Mouse (Mus musculus) MEL (cell line): ENCODE data around the gene Caprin1. TPM values are rescaled to one million over a fixed set of nuclear protein-coding genes. Genes with fewer than 3 reads are reported as not detected.

Experiments
- DNase-seq: peaks from one replicate; pipeline ENCODE4 v3.0.0; 2011; ENCODE audit warnings: low read depth, low spot score
- H3K27ac ChIP-seq: 2 replicates; pipeline ENCODE4 v1.5.1; 2012; ENCODE audit warnings: low read depth, mild to moderate bottlenecking, control low read depth, low read length, moderate library complexity; ENCODE audit not compliant: control insufficient read depth
- H3K27me3 ChIP-seq, 2 experiments: fragments of 150-350 bp in 1 of 2; sonication (generic) in 1 of 2; 2 replicates each; pipeline ENCODE4 v1.6.1; 2012; ENCODE audit warnings: low read length in 2 of 2, mild to moderate bottlenecking in 2 of 2, improper control_type of control experiment in 1 of 2, moderate library complexity in 1 of 2; ENCODE audit not compliant: insufficient read depth in 2 of 2, control insufficient read depth in 1 of 2
- H3K36me3 ChIP-seq, 2 experiments: 2 replicates each; pipeline ENCODE4 v1.6.1; 2012 to 2014; ENCODE audit warnings: low read length in 2 of 2, improper control_type of control experiment in 1 of 2, inconsistent platforms in 1 of 2, mild to moderate bottlenecking in 1 of 2; ENCODE audit not compliant: insufficient read depth in 2 of 2, control insufficient read depth in 1 of 2
- H3K4me1 ChIP-seq, 2 experiments: fragments of 150-350 bp in 1 of 2; sonication (generic) in 1 of 2; 2 replicates each; pipeline ENCODE4 v1.6.1; 2012; ENCODE audit warnings: low read length in 2 of 2, improper control_type of control experiment in 1 of 2, mild to moderate bottlenecking in 1 of 2; ENCODE audit not compliant: insufficient read depth in 2 of 2, control insufficient read depth in 1 of 2
- H3K4me3 ChIP-seq, 2 experiments: fragments of 150-350 bp in 1 of 2; sonication (generic) in 1 of 2; 2 replicates each; pipeline ENCODE4 v1.5.1; 2012; ENCODE audit warnings: low read depth in 2 of 2, low read length in 2 of 2, mild to moderate bottlenecking in 2 of 2, moderate library complexity in 2 of 2, control low read depth in 1 of 2, improper control_type of control experiment in 1 of 2; ENCODE audit not compliant: control insufficient read depth in 1 of 2, insufficient read depth in 1 of 2
- H3K79me2 ChIP-seq: 2 replicates; pipeline ENCODE4 v1.6.1; 2012; ENCODE audit warnings: mild to moderate bottlenecking, low read length, moderate library complexity; ENCODE audit not compliant: control insufficient read depth, poor library complexity, insufficient read depth
- H3K9ac ChIP-seq: 2 replicates; pipeline ENCODE4 v1.6.1; 2012; ENCODE audit warnings: low read depth, mild to moderate bottlenecking, control low read depth, low read length, moderate library complexity; ENCODE audit not compliant: control insufficient read depth, poor library complexity, severe bottlenecking
- H3K9me3 ChIP-seq: fragments of 150-350 bp; sonication (generic); replicated peaks from 2 replicates; pipeline ENCODE4 v1.6.1; 2012; ENCODE audit warnings: mild to moderate bottlenecking, low read length, improper control_type of control experiment, moderate library complexity; ENCODE audit not compliant: insufficient read depth
- BHLHE40 ChIP-seq: IDR thresholded peaks from 2 replicates; pipeline ENCODE4 v1.6.1; 2012; ENCODE audit warnings: low read depth, mild to moderate bottlenecking, inconsistent platforms, low read length, improper control_type of control experiment, borderline replicate concordance
- E2F4 ChIP-seq: IDR thresholded peaks from 2 replicates; pipeline ENCODE4 v1.6.1; 2011; ENCODE audit warnings: low read depth, low read length, improper control_type of control experiment, borderline replicate concordance
- ELF1 ChIP-seq: IDR thresholded peaks from 2 replicates; pipeline ENCODE4 v1.6.1; 2014; ENCODE audit warnings: low read depth, mild to moderate bottlenecking, inconsistent platforms, low read length, improper control_type of control experiment, moderate library complexity
- EP300 ChIP-seq, 2 experiments: IDR thresholded peaks; 2 replicates each; pipeline ENCODE4 v1.6.1; 2011; ENCODE audit warnings: improper control_type of control experiment in 2 of 2, low read length in 2 of 2, low read depth in 1 of 2, mild to moderate bottlenecking in 1 of 2
- GABPA ChIP-seq: IDR thresholded peaks from 2 replicates; pipeline ENCODE4 v1.6.1; 2012; ENCODE audit warnings: low read depth, mild to moderate bottlenecking, inconsistent platforms, low read length, improper control_type of control experiment, moderate library complexity
- GATA1 ChIP-seq: IDR thresholded peaks from 2 replicates; pipeline ENCODE4 v1.6.1; 2011; ENCODE audit warnings: low read depth, low read length, improper control_type of control experiment
- JUND ChIP-seq: IDR thresholded peaks from 2 replicates; pipeline ENCODE4 v1.6.1; 2011; ENCODE audit warnings: low read depth, mild to moderate bottlenecking, improper control_type of control experiment, low read length
- MAX ChIP-seq: IDR thresholded peaks from 2 replicates; pipeline ENCODE4 v1.6.1; 2011; ENCODE audit warnings: low read length, improper control_type of control experiment
- MAZ ChIP-seq: IDR thresholded peaks from 2 replicates; pipeline ENCODE4 v1.6.1; 2012; ENCODE audit warnings: low read depth, mild to moderate bottlenecking, inconsistent platforms, low read length, improper control_type of control experiment
- MXI1 ChIP-seq: IDR thresholded peaks from 2 replicates; pipeline ENCODE4 v1.6.1; 2011; ENCODE audit warnings: mild to moderate bottlenecking, low read depth, low read length, improper control_type of control experiment
- MYB ChIP-seq: IDR thresholded peaks from 2 replicates; pipeline ENCODE4 v1.6.1; 2011; ENCODE audit warnings: mild to moderate bottlenecking, low read depth, low read length, improper control_type of control experiment
- MYC ChIP-seq: IDR thresholded peaks from 2 replicates; pipeline ENCODE4 v1.6.1; 2011; ENCODE audit warnings: low read depth, mild to moderate bottlenecking, low read length, improper control_type of control experiment, moderate library complexity
- NELFE ChIP-seq: IDR thresholded peaks from 2 replicates; pipeline ENCODE4 v1.6.1; 2011; ENCODE audit warnings: low read depth, low read length, improper control_type of control experiment
- POLR2A ChIP-seq, 2 experiments: IDR thresholded peaks; 2 replicates each; pipeline ENCODE4 v1.6.1; 2011 to 2012; ENCODE audit warnings: low read length in 2 of 2, mild to moderate bottlenecking in 2 of 2, control low read depth in 1 of 2, improper control_type of control experiment in 1 of 2, low read depth in 1 of 2, moderate library complexity in 1 of 2; ENCODE audit not compliant: control insufficient read depth in 1 of 2, insufficient read depth in 1 of 2, poor library complexity in 1 of 2
- POLR2AphosphoS2 ChIP-seq: IDR thresholded peaks from 2 replicates; pipeline ENCODE4 v1.6.1; 2011; ENCODE audit warnings: low read length, improper control_type of control experiment
- POLR2AphosphoS5 ChIP-seq: IDR thresholded peaks from 2 replicates; pipeline ENCODE4 v1.6.1; 2012; ENCODE audit warnings: low read depth, borderline replicate concordance, mild to moderate bottlenecking, inconsistent platforms, low read length, moderate library complexity, mixed read lengths
- RAD21 ChIP-seq: IDR thresholded peaks from 2 replicates; pipeline ENCODE4 v1.6.1; 2011; ENCODE audit warnings: mild to moderate bottlenecking, low read depth, low read length, improper control_type of control experiment
- RCOR1 ChIP-seq: IDR thresholded peaks from 2 replicates; pipeline ENCODE4 v1.6.1; 2012; ENCODE audit warnings: low read depth, mild to moderate bottlenecking, inconsistent platforms, low read length, improper control_type of control experiment
- TAL1 ChIP-seq: IDR thresholded peaks from 2 replicates; pipeline ENCODE4 v1.6.1; 2012; ENCODE audit warnings: mild to moderate bottlenecking, inconsistent platforms, low read length, moderate library complexity, mixed read lengths
- TBP ChIP-seq: IDR thresholded peaks from 2 replicates; pipeline ENCODE4 v1.8.0; 2011; ENCODE audit warnings: low read depth, low read length, improper control_type of control experiment
- UBTF ChIP-seq: IDR thresholded peaks from 2 replicates; pipeline ENCODE4 v1.6.1; 2012; ENCODE audit warnings: low read depth, mild to moderate bottlenecking, inconsistent platforms, low read length, improper control_type of control experiment, moderate library complexity, borderline replicate concordance; ENCODE audit not compliant: insufficient read depth
- USF1 ChIP-seq: IDR thresholded peaks from 2 replicates; pipeline ENCODE4 v1.6.1; 2014; ENCODE audit warnings: low read depth, mild to moderate bottlenecking, inconsistent platforms, low read length, improper control_type of control experiment, moderate library complexity
- USF2 ChIP-seq, 2 experiments: IDR thresholded peaks; 2 replicates each; pipeline ENCODE4 v1.6.1; 2011 to 2012; ENCODE audit warnings: improper control_type of control experiment in 2 of 2, low read length in 2 of 2, borderline replicate concordance in 1 of 2, inconsistent platforms in 1 of 2, low read depth in 1 of 2, mild to moderate bottlenecking in 1 of 2; ENCODE audit not compliant: insufficient read depth in 1 of 2
- ZC3H11A ChIP-seq: IDR thresholded peaks from 2 replicates; pipeline ENCODE4 v1.6.1; 2012; ENCODE audit warnings: low read depth, mild to moderate bottlenecking, inconsistent platforms, low read length, improper control_type of control experiment
- polyA plus RNA-seq, 2 experiments: library from polyadenylated mRNA; stranded (reverse) in 1 of 2; unstranded in 1 of 2; fragments of >175 nt in 1 of 2; fragments of >200 nt in 1 of 2; gene quantifications; 2 replicates each; pipeline versions ENCODE4 v1.2.1 to v1.2.4; 2012; ENCODE audit warnings: low replicate concordance in 2 of 2, low read depth in 1 of 2; ENCODE audit not compliant: insufficient read length in 2 of 2, insufficient read depth in 1 of 2, missing spikeins in 1 of 2
- total RNA-seq: library from RNA; depleted of rRNA; stranded (reverse); fragments of 300-350 nt; gene quantifications from 2 replicates; pipeline ENCODE4 v1.2.3, GENCODE M21; 2012

Caprin1 gene
- total and polyA plus RNA-seq, 3 experiments: 209 to 426 (median 239) TPM

DNA sequence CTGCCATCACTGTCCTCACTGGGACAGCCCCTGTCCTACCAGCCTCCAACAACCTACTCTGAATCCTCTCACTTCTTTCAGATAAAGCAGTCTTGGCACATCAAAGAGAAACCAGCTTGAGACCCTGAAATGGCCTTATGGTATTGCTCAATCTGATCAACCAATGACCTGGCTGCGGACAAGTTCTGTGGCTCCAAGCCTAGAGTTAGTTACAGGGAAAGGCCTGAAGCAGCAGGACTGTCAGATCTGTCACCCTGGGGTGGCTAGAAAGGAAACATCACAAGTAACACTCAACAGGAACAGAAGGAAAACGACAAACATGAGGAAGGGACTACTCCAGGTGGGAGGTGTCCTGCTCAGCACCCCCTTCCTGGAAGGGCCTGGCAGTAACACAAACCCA, 72.9 kb downstream of the Caprin1 start:
- no peaks in the 10 kb centered on the region for H3K4me1 ChIP-seq
- no peak overlapping the region for H3K27ac ChIP-seq
- H3K9me3 ChIP-seq: no peaks in the 10 kb centered on the region
- no peak overlapping the region for H3K9ac ChIP-seq
- DNase-seq: no peak
- no peaks in the 10 kb centered on the region for H3K27me3 ChIP-seq
- no peaks in the 10 kb centered on the region for H3K79me2 ChIP-seq
- TF ChIP-seq NELFE (no peak), JUND (no peak), TBP (no peak), USF1 (no peak), ELF1 (no peak), MXI1 (no peak), UBTF (no peak), ZC3H11A (no peak), RAD21 (no peak), BHLHE40 (no peak)
- H3K36me3 ChIP-seq: peaks cover 0 to 25% of the 10 kb centered on the region in 2 experiments; a peak in 2 of 4 replicates
- no peak overlapping the region for H3K4me3 ChIP-seq

DNA sequence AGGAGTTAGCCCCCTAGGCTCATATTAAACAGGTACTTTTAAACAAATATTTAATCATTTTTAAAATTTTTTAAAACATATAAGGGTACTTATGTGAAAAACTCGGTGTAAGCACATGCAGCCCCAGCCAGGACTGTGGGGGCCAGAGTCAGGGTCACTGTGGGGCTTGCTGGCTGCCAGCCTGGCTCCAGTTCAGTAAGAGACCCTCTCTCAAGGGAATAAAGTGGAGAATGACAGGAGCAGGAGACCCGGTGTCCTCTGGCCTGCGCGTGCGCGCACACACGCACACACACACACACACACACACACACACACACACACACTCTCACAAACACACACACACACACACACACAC, 78.2 kb downstream of the Caprin1 start:
- Histone ChIP-seq H3K4me1 (no peaks in the 10 kb centered on the region), H3K79me2 (no peaks in the 10 kb centered on the region), H3K9me3 (no peaks in the 10 kb centered on the region), H3K9ac (no peak overlapping the region), H3K27ac (no peak overlapping the region), H3K4me3 (no peak overlapping the region), H3K27me3 (no peaks in the 10 kb centered on the region), H3K36me3 (peaks cover 0 to 10% of the 10 kb centered on the region in 2 experiments; a peak in 2 of 4 replicates)
- no peak for TF ChIP-seq E2F4
- no peak for TF ChIP-seq TBP
- TF ChIP-seq USF2 (IDR thresholded peaks at IDR 0.05; ENCODE audit: borderline replicate concordance in 1 of 2, insufficient read depth in 1 of 2, low read depth in 1 of 2, low read length in 2 of 2): no peak
- no peak for TF ChIP-seq EP300 (IDR thresholded peaks at IDR 0.05; ENCODE audit: low read depth in 1 of 2, low read length in 2 of 2)
- no peak for TF ChIP-seq GABPA
- no peak for TF ChIP-seq RCOR1
- no peak for TF ChIP-seq POLR2AphosphoS5
- TF ChIP-seq TAL1: no peak
- TF ChIP-seq GATA1: no peak
- TF ChIP-seq MYB: no peak
- no peak for TF ChIP-seq POLR2AphosphoS2
- no peak for TF ChIP-seq POLR2A (IDR thresholded peaks at IDR 0.05; ENCODE audit: control insufficient read depth in 1 of 2, insufficient read depth in 1 of 2, low read depth in 1 of 2, low read length in 2 of 2, poor library complexity in 1 of 2)
- TF ChIP-seq MYC: no peak
- no peak for TF ChIP-seq ZC3H11A
- no peak for TF ChIP-seq ELF1
- TF ChIP-seq MAX: no peak
- TF ChIP-seq MAZ: no peak
- no peak for DNase-seq
